Mouse (Mus musculus) liver, embryonic 13.5 days (tissue): ENCODE data around the gene Relt. TPM values are rescaled to one million over a fixed set of nuclear protein-coding genes. Genes with fewer than 3 reads are reported as not detected.

Experiments
- ATAC-seq: fragments of 200-750 bp; cut with Nextera tagmentation; 2 replicates; pipeline ENCODE4 v1.8.0; 2017; ENCODE audit warnings: low read depth, mild to moderate bottlenecking, moderate number of reproducible peaks, moderate library complexity
- DNase-seq: peaks from one replicate; pipeline ENCODE4 v3.0.0; 2022
- H3K27ac ChIP-seq: fragments of 300-500 bp; sonication (generic); 2 replicates; pipeline ENCODE4 v1.5.1; 2015; ENCODE audit warnings: moderate library complexity, mild to moderate bottlenecking, inconsistent platforms
- H3K27me3 ChIP-seq: fragments of 300-500 bp; sonication (generic); 2 replicates; pipeline ENCODE4 v1.6.1; 2015; ENCODE audit warnings: mild to moderate bottlenecking, inconsistent platforms
- H3K36me3 ChIP-seq: fragments of 300-500 bp; sonication (generic); 2 replicates; pipeline ENCODE4 v1.6.1; 2015; ENCODE audit warnings: mild to moderate bottlenecking, inconsistent platforms
- H3K4me1 ChIP-seq: fragments of 300-500 bp; sonication (generic); replicated peaks from 2 replicates; pipeline ENCODE4 v1.6.1; 2015; ENCODE audit warnings: inconsistent platforms
- H3K4me2 ChIP-seq: fragments of 300-500 bp; sonication (generic); 2 replicates; pipeline ENCODE4 v1.6.1; 2015; ENCODE audit warnings: inconsistent platforms, mild to moderate bottlenecking, moderate library complexity
- H3K4me3 ChIP-seq: fragments of 300-500 bp; sonication (generic); replicated peaks from 2 replicates; pipeline ENCODE4 v1.5.1; 2015; ENCODE audit warnings: mild to moderate bottlenecking, inconsistent platforms
- H3K9ac ChIP-seq: fragments of 300-500 bp; sonication (generic); 2 replicates; pipeline ENCODE4 v1.6.1; 2015; ENCODE audit warnings: mild to moderate bottlenecking, inconsistent platforms
- H3K9me3 ChIP-seq: fragments of 300-500 bp; sonication (generic); replicated peaks from 2 replicates; pipeline ENCODE4 v1.6.1; 2016; ENCODE audit warnings: inconsistent platforms
- WGBS: fragments of 180-500 bp; shearing (Covaris S2); methylation state at CpG from one replicate; pipeline ENCODE4 v1.1.7; 2015; ENCODE audit not compliant: insufficient replicate concordance; 5-methylcytosine and 5-hydroxymethylcytosine counted together
- polyA plus RNA-seq: library from polyadenylated mRNA; unstranded; fragments of >200 nt; fragmentation: Nextera tagmentation; extraction: Ambion mirVana; gene quantifications from 2 replicates; pipeline ENCODE4 v1.2.1, GENCODE M21; 2015

Relt gene
- 15.3 and 16.7 TPM in 2 replicates for polyA plus RNA-seq

- peak; percentile 82 for ATAC-seq
- H3K27ac ChIP-seq, result peak within 1 kb of the TSS; percentile 93
- DNase-seq, result peak; percentile 94
- no peaks in the 10 kb centered on the region for H3K9me3 ChIP-seq
- H3K27me3 ChIP-seq, result no peaks in the 10 kb centered on the region
- peak within 1 kb of the TSS; percentile 96 for H3K4me3 ChIP-seq
- WGBS, result under 1% methylated on average over 91 of the region's 91 CpGs
- peak within 1 kb of the TSS; percentile 89 for H3K4me2 ChIP-seq
- H3K9ac ChIP-seq, result peak within 1 kb of the TSS; percentile 99
- H3K36me3 ChIP-seq, result peaks cover 26% of the 10 kb centered on the region
- H3K4me1 ChIP-seq, result peaks cover 54% of the 10 kb centered on the region
Observed at GRCm38 (mm10) chr7:100862828-100863638, at the start of gene Relt. Gene Relt (minus strand): TSS chr7:100863446.

- DNase-seq, result no peak
- Histone ChIP-seq H3K27ac (peak overlapping the region; percentile 37; the same call in 1 of the 2 replicates), H3K4me2 (no peak overlapping the region)
Observed at GRCm38 (mm10) chr7:100911791-100912190, 48.5 kb upstream of the Relt start.

DNA sequence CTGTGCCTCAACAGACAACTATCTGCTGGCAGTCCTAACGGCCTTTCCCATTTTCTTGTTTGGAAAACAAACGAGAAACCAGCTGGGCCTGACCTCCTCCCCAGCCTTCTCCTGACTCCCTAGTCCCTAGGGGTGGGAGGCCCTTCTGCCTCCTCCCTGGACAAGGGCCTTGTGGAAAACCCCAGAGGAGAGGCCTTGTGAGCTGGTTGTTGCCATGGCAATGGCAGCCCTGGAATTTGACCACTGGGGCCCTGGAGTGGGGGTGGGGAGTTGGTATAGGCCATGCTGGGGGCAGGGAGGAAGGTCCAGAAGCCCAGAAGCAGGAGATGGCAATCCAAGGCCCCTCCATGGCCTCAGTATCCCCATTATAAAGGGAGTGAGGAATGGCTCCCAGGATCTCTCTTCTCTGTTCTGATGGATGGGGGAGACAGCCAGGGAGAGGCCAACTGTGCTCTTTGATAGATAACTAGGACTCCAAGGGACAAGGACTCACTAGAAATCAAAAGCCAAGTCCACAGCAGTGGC lies 48.1 kb upstream of the Relt start:
- WGBS, result 44% methylated on average over 2 of the region's 2 CpGs
- no peak overlapping the region for H3K4me2 ChIP-seq
- peak; percentile 53 for ATAC-seq

More at GRCm38 (mm10) chr7:100911791-100912190, 48.5 kb upstream of the Relt start:
- no peak for ATAC-seq
- 76% methylated on average over 9 of the region's 9 CpGs for WGBS
- Histone ChIP-seq H3K9ac (no peak overlapping the region), H3K27me3 (no peaks in the 10 kb centered on the region), H3K4me1 (peaks cover 37% of the 10 kb centered on the region), H3K9me3 (no peaks in the 10 kb centered on the region), H3K4me3 (no peak overlapping the region), H3K36me3 (no peaks in the 10 kb centered on the region)

DNA sequence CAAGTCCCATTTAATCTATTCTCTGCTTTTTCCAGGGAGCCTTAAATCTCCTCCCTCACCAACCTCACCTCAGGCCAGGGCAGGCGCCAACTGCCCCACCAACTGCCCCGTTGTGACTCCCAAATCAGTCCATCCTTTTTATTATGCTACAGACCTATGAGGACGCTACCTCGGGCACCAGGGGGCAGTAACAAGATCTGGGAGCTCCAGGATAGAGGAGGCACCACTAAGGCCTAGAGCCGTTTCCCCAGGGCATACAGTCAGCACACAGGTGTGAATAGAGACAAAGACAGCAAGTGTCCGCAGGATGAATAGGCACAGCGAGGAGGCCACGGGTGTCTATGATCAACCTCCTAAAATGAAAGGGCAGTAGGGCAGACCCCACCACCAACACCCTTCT lies 45.3 kb upstream of the Relt start:
- WGBS, result 49% methylated on average over 8 of the region's 8 CpGs
- ATAC-seq (no peak), DNase-seq (no peak)
- Histone ChIP-seq H3K27me3 (no peaks in the 10 kb centered on the region), H3K27ac (no peak overlapping the region; the same call in 1 of the 2 replicates), H3K4me3 (no peak overlapping the region), H3K4me1 (peaks cover 37% of the 10 kb centered on the region), H3K9me3 (no peaks in the 10 kb centered on the region), H3K4me2 (no peak overlapping the region), H3K36me3 (no peaks in the 10 kb centered on the region), H3K9ac (no peak overlapping the region)

More for the DNA sequence above, 48.1 kb upstream of the Relt start:
- H3K27me3 ChIP-seq, result no peaks in the 10 kb centered on the region
- H3K4me1 ChIP-seq, result peaks cover 37% of the 10 kb centered on the region
- H3K36me3 ChIP-seq, result no peaks in the 10 kb centered on the region
- no peaks in the 10 kb centered on the region for H3K9me3 ChIP-seq
- DNase-seq, result no peak
- H3K27ac ChIP-seq, result peak overlapping the region; percentile 37; the same call in 1 of the 2 replicates
- H3K4me3 ChIP-seq, result no peak overlapping the region
- H3K9ac ChIP-seq, result no peak overlapping the region

DNA sequence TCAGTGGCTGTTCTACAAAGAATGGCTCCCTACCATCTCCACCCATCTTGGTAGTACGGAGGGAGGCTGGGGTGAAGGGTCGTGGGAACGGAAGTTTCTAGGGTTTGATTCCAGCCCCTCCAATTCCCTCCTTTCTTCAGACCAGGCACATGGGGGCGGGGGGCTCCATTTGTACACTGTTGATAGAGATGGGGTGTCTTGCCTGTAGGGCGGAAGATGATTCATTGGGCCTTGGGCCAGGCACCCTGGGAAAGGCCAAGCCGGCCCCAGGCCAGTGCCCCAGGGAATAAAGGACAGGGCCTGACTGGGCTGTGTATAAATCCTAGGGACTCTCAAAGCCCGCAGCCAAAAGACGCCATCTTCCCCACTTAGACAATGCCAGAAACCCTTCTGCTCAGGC lies 44.8 kb upstream of the Relt start:
- Histone ChIP-seq H3K36me3 (no peaks in the 10 kb centered on the region), H3K4me2 (no peak overlapping the region), H3K4me1 (peaks cover 37% of the 10 kb centered on the region), H3K9ac (no peak overlapping the region), H3K4me3 (no peak overlapping the region), H3K27ac (no peak overlapping the region), H3K9me3 (no peaks in the 10 kb centered on the region), H3K27me3 (no peaks in the 10 kb centered on the region)
- DNase-seq, result no peak
- WGBS, result 75% methylated on average over 8 of the region's 8 CpGs
- 0 out of 2 replicates have a peak, but pooled peaks have one; percentile 24 for ATAC-seq

GRCm38 (mm10) chr7:100907231-100907630 lies 44.0 kb upstream of the Relt start:
- H3K27ac ChIP-seq, result peak overlapping the region; percentile 50; the same call in 1 of the 2 replicates
- H3K4me1 ChIP-seq, result peaks cover 37% of the 10 kb centered on the region
- ATAC-seq (no peak), DNase-seq (peak; percentile 31)
- H3K9me3 ChIP-seq, result no peaks in the 10 kb centered on the region
- no peak overlapping the region for H3K4me3 ChIP-seq
- H3K27me3 ChIP-seq, result no peaks in the 10 kb centered on the region
- no peak overlapping the region for H3K4me2 ChIP-seq
- H3K9ac ChIP-seq, result no peak overlapping the region
- no peaks in the 10 kb centered on the region for H3K36me3 ChIP-seq
- WGBS, result 0% methylated on average over 1 of the region's 1 CpGs

- WGBS, result 69% methylated on average over 10 of the region's 10 CpGs
- Histone ChIP-seq H3K27me3 (no peaks in the 10 kb centered on the region), H3K4me2 (no peak overlapping the region), H3K9me3 (no peaks in the 10 kb centered on the region), H3K36me3 (no peaks in the 10 kb centered on the region), H3K27ac (no peak overlapping the region), H3K4me3 (no peak overlapping the region), H3K9ac (no peak overlapping the region), H3K4me1 (peaks cover 28% of the 10 kb centered on the region)
- DNase-seq (no peak), ATAC-seq (no peak)
Observed at GRCm38 (mm10) chr7:100906029-100906789, 43.0 kb upstream of the Relt start.

DNA sequence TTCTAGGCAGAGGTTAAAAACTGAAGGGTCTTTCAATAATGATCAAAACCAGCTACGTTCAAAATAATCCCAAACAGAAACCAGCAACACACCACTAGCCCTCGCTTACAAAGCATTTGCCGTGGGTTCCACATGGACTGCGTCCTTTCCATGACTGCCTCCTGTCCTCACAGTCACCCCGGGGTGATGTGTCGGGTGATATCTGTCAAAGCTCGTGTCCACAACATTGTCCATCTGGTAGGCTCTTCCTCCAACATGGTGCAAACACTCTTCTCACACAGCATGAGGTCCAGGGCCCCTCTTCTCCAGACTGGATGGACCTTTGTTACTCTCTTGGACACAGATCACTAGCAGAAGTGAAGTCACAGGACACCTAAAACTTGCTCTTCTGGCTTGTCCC lies 41.8 kb upstream of the Relt start:
- no peaks in the 10 kb centered on the region for H3K36me3 ChIP-seq
- H3K27ac ChIP-seq, result no peak overlapping the region
- H3K4me1 ChIP-seq, result peaks cover 17% of the 10 kb centered on the region
- H3K9ac ChIP-seq, result no peak overlapping the region
- no peaks in the 10 kb centered on the region for H3K27me3 ChIP-seq
- no peak overlapping the region for H3K4me3 ChIP-seq
- H3K9me3 ChIP-seq, result no peaks in the 10 kb centered on the region
- no peak for DNase-seq
- no peak for ATAC-seq
- WGBS, result 69% methylated on average over 7 of the region's 7 CpGs
- H3K4me2 ChIP-seq, result no peak overlapping the region

- WGBS, result 37% methylated on average over 5 of the region's 5 CpGs
- Histone ChIP-seq H3K9me3 (no peaks in the 10 kb centered on the region), H3K27me3 (no peaks in the 10 kb centered on the region), H3K9ac (no peak overlapping the region), H3K4me2 (no peak overlapping the region), H3K36me3 (no peaks in the 10 kb centered on the region), H3K4me1 (peaks cover 15% of the 10 kb centered on the region), H3K27ac (no peak overlapping the region), H3K4me3 (no peak overlapping the region)
- ATAC-seq (no peak), DNase-seq (no peak)
Observed at GRCm38 (mm10) chr7:100904612-100905011, 41.4 kb upstream of the Relt start.

GRCm38 (mm10) chr7:100902451-100903137 lies 39.3 kb upstream of the Relt start:
- WGBS, result 56% methylated on average over 9 of the region's 9 CpGs
- Histone ChIP-seq H3K27me3 (no peaks in the 10 kb centered on the region), H3K36me3 (no peaks in the 10 kb centered on the region), H3K4me2 (no peak overlapping the region), H3K4me1 (0 out of 2 replicates have a peak, but pooled peaks cover 2% of the 10 kb centered on the region), H3K4me3 (no peak overlapping the region), H3K27ac (no peak overlapping the region), H3K9ac (no peak overlapping the region), H3K9me3 (no peaks in the 10 kb centered on the region)
- ATAC-seq (no peak), DNase-seq (no peak)

DNA sequence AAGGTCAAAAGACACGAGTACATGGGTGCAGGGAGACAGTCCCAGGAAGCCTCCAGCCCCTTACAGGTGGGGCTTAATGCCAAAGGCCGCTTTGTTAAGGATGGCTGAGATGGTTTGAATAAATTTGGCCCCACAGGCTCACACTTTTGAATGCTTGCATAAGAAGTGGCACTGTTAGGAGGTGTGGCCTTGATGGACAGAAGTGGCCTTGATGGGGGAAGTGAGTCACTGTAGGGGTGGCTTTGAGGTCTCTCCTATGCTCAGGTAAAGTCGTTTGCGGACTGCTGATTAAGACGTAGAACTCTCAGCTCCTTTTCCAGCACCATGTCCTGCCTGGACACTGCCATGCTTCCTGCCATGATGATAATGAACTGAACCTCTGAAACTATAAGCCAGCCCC lies 34.6 kb upstream of the Relt start:
- Histone ChIP-seq H3K9me3 (no peaks in the 10 kb centered on the region), H3K9ac (no peak overlapping the region), H3K4me1 (peaks cover 18% of the 10 kb centered on the region), H3K27ac (no peak overlapping the region), H3K4me3 (no peak overlapping the region), H3K36me3 (no peaks in the 10 kb centered on the region), H3K27me3 (peaks cover 36% of the 10 kb centered on the region), H3K4me2 (no peak overlapping the region)
- DNase-seq (no peak), ATAC-seq (no peak)
- WGBS, result 72% methylated on average over 5 of the region's 5 CpGs
